Mouse (Mus musculus): ENCODE measurements around the gene Entr1.
"Not testable (repeated sequence)": the region's sequence is repeated elsewhere in the genome, so short reads cannot be mapped to it uniquely, and the experiment has no call there.

Entr1 gene

DNA sequence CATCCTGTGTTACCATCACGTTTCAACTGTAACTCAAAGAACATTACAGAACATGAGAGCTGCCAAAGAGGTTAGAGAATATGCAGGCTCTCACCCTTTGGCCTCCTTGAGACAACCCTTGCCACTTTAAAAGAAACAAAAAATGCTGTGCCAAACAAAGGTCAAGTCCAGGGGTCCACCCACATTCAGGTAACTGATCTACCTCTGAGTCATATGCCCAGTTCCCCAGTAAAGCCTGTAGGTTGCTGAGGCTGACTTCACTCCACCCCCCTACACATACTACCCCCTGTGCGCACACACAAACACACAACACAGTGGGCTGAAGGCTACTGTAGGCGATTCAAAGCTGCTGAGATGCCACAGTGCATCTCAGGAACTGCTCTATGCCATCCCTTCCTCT, 1.4 kb downstream of the Entr1 start:
- DNase-seq (ENCODE audit: low spot score) = no peak

DNA sequence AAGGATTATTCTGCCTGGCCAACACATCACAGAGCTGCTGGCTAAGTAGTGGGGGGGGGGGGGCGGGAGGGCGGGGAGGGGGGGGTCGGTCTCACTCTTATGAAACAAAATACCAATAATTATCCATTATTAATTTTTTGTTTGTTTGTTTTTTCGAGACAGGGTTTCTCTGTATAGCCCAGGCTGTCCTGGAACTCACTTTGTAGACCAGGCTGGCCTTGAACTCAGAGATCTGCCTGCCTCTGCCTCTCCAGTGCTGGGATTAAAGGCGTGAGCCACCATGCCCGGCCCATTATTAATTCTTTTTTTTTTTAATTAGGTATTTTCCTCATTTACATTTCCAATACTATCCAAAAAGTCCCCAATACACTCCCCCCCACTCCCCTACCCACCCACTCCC, 8.2 kb downstream of the Entr1 start:
- DNase-seq (ENCODE audit: low spot score) = not testable (repeated sequence)

DNA sequence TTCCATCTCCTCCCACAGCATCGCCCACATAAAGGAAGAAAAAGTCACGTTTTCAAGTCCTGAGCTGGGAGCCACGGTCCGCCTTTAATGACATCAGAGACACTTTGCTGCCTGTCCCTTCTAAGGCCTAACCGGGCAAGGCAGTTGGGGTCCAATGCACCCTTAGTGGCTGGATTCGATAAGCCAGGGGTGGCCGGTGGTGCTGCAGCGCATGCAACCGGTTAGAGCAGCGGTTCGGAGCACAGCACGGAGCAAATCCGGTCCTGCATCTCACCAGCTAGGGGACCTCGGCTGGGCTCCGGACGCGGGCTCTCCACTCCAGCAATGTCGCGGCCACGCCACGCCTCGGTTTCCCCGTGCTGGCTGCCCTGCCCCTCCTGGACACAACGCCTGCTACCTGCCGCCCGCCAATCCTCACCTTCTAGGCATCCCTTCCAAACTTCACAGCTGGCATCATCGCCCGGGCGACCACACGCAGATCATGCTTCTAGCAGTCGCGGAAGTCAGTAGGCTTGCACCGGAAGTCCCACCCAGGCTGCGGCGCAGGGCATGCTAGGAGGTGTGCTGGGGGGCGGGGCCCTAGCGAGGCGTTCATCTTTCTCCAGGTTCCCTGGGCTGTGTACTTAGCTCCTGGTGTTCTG, 8.9 kb downstream of the Entr1 start, which contains the start of gene Snapc4:
Snapc4 (minus strand) TSS at position 523 of the 641 bp plus-strand sequence.
- DNase-seq (ENCODE audit: low spot score) = peak; percentile 87

DNA sequence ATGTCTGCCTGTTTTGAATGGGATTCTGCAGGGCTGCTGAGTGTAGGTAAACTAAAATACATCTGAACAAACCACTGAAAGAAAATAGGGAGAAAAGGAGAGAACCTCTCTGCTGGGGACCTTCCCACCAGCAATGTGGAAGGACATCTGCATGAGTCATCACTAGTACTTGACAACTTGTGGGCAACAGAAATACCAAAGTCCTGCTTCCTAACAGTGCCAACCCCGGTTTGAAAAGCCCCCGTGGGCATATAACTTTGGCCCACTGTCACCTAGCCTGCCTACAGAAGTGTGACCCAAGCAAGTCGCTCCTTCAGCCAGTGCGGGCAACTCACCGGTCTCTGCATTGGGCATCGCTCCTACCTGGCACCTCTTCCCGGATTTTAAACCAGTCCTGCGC, 16.7 kb downstream of the Entr1 start:
- no peak for DNase-seq (ENCODE audit: low spot score)

DNA sequence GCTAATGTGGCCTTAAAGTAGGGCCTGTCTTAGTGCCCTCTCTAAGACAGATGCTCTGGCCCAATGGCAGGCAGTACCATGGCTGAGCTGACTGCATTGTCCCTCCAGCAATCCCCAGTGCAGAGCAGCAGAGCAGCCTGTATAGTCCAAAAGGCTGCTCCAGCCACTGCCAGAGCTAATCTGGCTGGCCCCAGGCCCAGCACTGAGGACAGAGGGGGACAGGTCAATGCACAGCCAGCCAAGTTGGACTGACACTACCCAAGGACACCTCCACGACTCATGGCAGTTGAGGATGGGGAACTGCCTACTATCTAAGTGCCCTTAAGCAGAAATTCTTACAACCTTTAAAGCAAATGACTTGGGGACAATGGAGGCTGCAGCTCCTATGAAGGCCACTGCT, 20.5 kb downstream of the Entr1 start:
- no peak for DNase-seq (ENCODE audit: low spot score)

DNA sequence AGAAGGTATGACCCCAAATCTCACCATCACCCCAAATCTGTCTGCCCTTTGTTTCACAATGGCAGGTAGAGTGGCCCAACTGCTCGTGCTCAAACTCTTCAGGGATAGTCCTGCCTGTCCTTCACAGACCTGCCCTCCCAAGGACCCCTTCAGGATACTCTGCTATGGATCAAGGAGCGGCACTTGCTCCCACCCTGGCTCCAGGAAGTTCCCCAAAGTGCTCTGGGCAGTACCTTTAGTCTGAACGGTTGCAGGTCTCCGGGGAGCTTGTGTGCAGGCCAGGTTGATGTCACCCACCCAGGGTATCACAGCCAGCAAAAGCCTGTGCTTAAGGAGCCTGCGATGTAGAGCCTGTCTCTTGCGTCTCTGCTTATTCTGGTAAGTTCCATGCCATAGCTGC, 21.2 kb downstream of the Entr1 start:
- DNase-seq (ENCODE audit: low spot score) = no peak

DNA sequence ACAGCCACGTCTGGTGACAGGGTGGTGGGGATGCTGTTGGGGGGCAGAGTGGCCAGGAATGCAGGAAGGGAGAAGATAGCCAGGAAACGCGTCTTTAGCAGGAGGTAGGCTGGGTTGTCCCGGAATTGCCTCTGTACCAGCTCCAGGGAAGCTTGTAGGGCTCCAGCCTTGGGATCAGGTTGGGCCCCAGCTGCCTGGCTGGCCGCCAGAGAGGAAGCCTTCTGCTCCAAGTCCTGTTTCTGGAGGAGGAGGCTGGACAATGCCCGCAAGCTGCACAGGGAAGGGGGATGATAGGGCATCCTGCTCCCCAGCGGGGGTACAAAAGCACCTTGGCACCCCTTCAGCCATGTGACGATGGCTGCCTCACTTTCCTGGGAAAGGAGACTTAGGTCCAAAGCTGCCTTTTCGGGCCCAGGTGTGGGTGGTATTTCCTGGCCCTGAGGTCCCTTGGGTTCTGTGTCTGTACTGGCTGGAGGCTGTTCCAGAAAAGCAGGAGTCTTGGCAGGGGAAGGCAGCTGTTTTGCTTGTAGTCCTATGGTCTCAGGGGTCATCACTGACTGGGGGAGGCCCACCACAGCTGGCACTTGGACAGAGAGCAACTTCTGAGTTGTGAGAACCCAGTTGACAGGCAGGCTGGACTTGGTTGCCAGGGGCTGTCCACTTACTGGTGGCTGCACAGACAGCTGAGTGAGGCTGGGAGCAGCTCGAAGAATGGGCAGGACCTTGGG, 24.2 kb downstream of the Entr1 start:
- DNase-seq (ENCODE audit: low spot score) = no peak

DNA sequence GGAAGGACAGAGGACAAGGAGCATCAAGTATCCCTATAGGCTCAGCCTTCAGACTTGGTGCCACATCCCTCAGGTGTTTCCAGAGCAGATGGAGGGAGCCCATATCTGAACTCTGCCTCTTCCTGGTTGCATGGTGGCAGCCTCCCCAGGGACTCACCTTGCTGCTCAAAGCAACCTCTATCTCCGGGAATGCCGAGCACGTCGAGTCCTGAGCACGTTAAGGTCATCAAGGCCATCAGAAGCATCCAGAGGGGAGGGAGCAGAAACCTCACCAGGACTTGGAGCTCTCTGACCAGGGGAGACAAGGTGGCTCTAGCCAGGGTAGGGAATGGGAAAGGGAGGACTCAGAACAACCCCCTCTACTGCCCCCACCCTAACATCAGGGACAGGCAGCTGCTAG, 25.6 kb downstream of the Entr1 start:
- DNase-seq (ENCODE audit: low spot score) = no peak

DNA sequence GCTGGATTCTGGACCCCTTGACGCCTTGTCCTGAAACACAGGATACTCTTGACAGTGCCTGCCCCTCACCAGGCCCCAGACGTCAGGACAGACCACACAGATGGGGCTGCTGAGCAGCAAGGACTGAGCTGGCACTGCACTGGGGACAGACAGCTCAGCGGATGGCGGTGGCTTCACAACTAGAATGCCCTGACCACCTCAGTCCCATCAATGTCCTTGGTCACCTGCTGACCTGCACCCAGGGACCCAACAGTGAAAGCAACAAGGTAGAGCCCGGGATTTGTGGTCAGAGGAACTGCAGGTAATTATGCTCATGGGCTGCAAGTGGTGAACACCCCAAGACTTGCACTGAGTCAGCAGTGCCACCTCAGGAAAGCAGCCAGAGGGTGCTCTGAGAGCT, 26.1 kb downstream of the Entr1 start:
- DNase-seq (ENCODE audit: low spot score) = no peak

DNA sequence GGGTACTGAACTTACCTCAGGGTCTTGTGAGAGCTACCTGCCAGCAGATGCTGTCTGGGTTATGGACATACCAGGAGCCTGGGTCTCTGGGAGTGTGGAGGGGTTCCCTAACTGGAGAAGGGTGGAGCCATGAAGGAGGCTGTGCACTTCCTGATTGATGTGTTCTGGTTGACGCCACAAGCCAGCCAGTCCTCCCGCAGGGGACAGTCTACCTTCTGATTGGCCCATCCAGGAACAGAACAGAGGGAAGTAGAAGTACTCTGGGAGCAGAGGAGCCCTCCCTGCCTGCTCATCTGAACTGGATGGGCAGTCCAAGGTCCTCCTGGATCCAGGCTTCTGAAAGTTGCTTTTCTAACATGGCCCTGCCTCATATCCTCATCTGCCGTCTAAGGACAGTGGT, 28.3 kb downstream of the Entr1 start, which contains the start of gene Card9:
Card9 (minus strand) TSS at position 147 of the 400 bp plus-strand sequence.
- no peak for DNase-seq (ENCODE audit: low spot score)

DNA sequence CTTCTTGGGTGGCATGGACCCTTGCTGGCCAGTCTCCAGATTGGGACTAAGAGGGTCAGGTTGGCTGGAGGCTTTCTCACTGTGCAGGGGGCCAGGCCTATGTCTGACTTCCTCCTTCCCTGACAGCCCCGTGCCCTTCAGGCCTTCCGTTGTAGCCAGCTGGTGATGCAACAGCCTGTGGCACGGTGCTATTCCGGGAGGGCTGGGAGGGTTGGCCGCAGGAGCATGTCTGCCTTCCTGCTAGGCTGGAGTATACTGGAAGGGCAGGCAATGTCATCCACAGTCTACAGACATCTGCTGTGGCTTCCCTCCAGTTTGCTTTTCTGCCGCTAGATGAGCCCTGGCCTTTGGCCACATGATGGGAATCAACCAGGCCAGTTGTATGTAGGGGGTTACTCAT, 29.1 kb downstream of the Entr1 start:
- DNase-seq (ENCODE audit: low spot score) = no peak

DNA sequence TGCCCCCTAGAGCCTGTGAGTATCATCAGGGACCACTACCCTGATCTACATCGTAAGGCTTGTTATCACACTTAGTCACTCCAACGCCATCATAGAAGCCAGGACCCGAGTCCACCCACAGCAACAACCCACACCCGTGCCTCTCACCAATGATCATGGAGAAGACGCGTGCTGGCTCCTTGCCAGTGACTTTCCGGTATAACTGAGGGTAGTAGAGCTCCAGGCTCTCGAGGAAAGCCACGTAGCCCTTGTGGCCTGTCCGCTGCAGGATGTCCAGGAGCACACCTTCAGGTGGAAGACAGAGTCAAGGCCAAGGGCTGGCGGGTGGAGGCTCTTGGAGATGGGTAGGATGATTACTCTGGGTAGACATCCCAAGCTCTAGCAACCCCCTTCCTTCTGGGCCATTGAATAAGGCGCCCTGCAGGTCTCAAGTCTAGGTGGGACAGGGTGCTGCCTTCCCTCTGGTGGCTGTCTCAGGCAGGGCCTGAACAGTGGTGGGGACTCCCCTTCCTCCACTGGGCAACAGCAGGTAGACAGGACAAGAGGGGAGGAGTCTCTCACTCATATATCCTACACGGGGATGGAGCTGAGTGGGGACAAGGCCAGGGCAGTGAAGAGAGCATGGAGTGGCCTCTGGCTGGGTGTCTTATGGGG, 30.3 kb downstream of the Entr1 start:
- DNase-seq (ENCODE audit: low spot score) = no peak

DNA sequence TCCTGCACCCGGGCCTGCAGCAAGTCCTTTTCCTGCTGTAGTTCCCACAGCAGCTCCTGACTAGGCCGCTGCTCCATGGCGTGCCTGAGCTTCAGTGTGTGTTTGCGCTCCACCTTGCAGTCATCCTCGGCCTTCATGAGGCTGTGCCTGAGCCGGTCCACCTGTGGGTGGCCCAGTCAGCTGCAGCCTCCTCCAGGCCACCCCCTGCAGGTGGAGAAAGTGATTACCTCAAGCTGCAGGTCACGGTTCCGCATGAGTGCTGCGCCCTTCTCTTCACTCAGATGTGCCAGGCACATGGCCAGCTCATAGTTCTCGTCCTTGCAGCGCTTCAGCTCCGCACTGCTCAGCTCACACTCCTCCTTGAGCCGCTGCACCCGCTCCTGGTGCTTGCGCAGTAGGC, 31.6 kb downstream of the Entr1 start:
- no peak for DNase-seq (ENCODE audit: low spot score)

DNA sequence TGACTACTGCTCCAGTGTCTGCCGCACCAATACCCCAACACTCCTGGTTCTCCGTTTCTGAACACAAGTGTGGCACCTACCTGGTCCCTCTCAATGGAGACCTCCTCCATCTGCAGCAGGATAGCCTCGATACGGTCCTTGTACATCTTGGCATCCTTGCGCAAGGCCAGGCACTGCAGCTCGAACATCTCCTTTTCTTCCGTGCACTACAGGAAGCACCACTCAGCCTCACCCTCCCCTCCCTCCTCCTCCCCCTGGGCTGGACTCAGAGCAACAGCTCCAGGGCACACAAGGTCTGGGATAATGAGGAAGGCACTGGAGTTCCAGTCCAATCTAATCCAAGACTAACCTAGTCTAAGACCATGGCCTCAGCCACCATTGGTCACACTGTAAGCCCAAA, 32.4 kb downstream of the Entr1 start:
- no peak for DNase-seq (ENCODE audit: low spot score)

DNA sequence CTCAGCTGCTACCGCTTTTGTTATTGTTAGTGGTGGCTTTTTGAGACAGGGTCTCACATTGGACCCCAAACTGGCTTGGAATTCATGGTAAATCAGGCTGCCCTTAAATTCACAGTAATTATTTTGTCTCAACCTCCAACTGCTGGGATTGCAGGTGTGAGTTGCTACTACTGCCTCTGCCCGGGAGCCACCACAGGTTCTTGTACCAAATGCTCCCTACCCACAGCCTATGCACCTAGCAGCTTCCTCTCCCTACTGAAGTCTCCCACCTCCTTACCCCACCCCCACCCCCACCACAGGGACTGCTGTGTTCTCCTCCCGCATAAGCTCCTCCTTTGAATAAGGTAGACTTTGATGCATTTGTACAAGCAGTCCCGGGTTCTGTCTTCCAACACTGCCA, 32.9 kb downstream of the Entr1 start:
- DNase-seq (ENCODE audit: low spot score) = no peak

DNA sequence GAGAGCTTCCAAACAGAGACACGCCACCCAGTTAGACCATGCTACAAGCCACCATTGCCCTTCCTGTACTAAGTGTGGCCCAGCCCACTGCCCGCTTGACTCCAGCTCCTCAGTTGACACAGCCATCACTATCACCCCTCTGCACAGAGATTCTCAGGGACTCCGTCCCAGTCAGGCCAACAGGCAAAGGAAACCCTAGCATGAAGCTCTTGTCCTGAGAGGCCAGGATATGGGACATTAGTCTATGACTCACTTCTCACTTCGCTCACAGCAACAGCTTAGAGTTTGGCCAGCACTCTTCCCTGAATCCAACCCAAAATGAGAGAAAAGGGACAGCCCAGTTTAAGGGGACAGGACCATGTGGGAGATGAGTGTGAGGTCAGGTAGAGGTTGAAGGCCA, 34.7 kb downstream of the Entr1 start:
- DNase-seq (ENCODE audit: low spot score) = no peak

DNA sequence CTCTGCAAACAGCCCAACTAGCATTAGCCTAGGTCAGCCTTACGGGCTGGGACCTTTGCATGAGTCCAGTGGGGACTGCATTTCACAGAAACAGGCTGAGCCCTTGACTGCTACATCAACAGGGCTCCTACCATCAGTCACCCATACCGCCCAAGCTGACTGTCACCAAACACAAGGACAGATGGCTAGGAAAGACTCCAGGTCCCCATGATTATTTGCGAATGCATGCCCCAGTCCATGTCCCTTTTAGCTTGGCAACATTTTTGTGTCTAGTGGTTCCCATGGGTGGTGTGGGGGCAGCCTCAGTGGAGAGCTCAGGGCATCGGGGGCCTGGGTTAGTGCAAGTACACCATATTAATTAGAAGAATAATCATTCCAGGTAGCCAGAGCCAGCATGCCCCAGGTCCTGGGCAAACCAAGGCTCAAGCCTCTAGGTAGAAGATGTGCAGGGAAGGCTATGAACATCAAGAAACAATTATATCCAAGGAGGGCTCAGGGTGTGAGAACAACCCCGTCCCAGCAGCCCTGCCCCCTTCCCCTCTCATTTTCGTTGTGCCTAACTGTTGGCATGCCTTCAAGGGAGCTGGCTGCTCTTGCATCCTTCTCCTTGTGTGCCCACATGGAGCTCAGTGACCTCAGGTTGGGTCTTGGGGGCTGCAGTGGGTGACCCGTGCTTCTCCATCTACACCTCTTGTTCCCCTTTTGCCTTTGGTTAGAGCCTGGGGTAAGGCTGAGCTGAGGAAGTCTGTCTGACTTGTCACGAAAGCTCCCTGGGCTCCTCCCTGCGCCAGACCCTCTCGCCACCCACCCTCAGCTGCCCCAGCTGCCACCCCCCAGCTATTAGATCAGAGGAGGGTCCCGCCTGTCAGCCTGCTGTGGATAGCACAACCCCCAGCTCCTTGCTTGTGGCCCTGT, 35.8 kb downstream of the Entr1 start:
- DNase-seq (ENCODE audit: low spot score) = no peak

DNA sequence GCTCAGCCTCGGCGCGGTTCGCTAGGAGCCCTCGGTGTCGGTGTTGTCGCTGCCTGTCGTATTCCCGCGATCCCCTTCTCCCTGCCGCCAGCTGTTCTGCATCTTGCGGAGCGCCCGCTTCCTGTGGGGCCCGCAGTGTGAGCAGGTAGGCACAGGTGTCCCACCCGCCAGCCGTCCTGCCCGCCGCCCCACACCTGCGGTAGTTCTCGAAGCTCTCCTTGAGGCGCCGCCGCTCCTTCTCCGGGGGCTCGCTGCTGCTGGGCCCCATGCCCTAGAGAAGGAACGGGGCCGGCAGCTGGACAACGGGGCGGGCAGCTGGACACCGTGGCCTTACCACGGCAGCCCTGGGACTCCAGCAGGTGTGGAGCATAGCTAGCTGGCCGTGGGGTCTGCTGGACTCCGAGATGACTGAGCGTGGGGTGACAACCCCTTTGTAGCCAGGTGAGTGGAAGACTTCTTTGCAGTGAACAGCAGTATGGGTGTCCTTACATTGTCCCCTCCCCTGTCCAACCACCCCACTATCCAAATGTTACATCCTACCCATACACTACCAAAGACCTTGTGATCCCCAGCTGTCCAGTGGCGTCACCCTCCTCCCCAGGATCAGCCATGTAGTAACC, 36.7 kb downstream of the Entr1 start:
- no peak for DNase-seq (ENCODE audit: low spot score)

DNA sequence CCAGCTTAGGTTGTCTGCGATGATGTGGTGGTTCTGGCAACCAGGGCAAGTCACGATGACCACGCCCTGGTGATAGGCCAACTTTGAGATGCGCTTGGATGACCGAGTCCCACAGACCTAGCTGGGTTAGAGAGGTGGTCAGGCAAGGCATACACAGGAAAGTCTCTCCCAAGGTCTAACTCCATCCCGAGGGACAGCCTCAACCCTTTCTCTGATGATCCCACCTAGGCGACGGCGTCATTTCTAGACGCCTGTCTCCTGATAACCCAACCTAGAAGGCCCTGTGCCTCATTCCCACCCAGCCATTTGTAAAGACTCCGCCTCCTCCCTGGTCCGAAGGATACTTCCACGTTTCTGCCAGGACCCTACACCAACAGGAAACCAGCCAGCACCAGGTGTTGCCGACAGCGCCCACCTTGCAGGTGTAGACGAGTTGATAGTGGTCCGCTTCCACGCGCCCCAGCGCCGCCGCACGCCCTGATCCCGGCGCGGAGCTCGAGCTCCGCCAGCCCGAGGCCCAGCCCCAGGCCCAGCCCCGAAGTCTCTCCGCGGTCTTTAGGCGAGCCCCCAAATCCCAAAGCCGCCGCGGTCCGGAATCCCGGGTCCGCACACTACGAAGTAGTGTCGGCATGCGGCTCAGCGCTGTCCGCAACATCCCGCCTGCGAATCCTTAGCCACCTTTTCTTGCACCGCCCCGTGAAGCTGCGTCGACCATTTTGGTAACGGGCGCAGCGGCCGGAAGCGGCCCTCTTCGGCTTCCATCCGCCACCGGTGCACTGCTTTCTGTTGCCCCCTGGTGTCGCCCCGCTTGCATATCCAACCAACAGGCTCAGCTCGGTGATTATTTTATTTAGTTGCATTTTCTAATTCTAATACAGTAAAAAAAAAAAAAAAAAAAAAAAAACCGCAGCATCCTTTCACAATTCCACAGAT, 37.5 kb downstream of the Entr1 start, which contains the start of gene Dnlz:
Dnlz (minus strand) TSS at position 753 of the 933 bp plus-strand sequence.
- peak; percentile 95 for DNase-seq (ENCODE audit: low spot score)

DNA sequence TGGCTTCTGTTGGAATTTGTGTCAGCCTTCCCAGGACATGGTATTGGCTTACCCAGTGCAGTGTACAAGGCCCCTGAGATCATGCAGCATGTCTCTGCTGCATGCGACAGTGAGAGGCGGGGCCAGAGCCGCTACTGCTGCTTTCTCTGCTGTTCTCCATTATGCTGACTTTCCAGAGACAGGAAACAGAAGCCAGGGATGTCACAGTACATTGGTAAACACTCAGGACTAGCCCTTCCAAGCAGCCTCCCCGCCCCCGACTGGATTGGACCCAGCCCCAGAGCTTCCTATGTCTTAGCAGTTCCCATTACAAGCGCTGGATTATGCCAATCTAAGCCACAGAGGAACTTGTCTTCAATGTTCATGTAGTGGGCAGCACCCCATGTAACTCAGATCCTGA, 40.9 kb downstream of the Entr1 start:
- no peak for DNase-seq (ENCODE audit: low spot score)

Measured in retina, embryonic 14.5 days (tissue).